Mouse (Mus musculus) neural tube, embryonic 14.5 days (tissue): ENCODE results near the gene Tmpo. TPM values are rescaled to one million over a fixed set of nuclear protein-coding genes. Genes with fewer than 3 reads are reported as not detected.
A peak's percentile ranks its signal among the peaks of the same experiment; 100 is the strongest.
"Not testable (repeated sequence)": the region's sequence is repeated elsewhere in the genome, so short reads cannot be mapped to it uniquely, and the experiment has no call there.

Source experiments
- ATAC-seq: fragments of 200-750 bp; cut with Nextera tagmentation; 2 replicates; pipeline ENCODE4 v1.8.0; 2017; ENCODE audit warnings: low read depth, mild to moderate bottlenecking, moderate TSS enrichment, moderate library complexity
- H3K27ac ChIP-seq: fragments of 300-500 bp; sonication (generic); 2 replicates; pipeline ENCODE4 v1.5.1; 2014; ENCODE audit warnings: low read depth, mild to moderate bottlenecking, control low read depth, low read length, moderate library complexity, mixed read lengths
- H3K27me3 ChIP-seq: fragments of 300-500 bp; sonication (generic); 2 replicates; pipeline ENCODE4 v1.6.1; 2014; ENCODE audit warnings: low read length; ENCODE audit not compliant: control insufficient read depth, insufficient read depth
- H3K36me3 ChIP-seq: fragments of 300-500 bp; sonication (generic); 2 replicates; pipeline ENCODE4 v1.6.1; 2014; ENCODE audit warnings: low read length, mixed read lengths; ENCODE audit not compliant: control insufficient read depth, insufficient read depth
- H3K4me1 ChIP-seq: fragments of 300-500 bp; sonication (generic); 2 replicates; pipeline ENCODE4 v1.6.1; 2014; ENCODE audit warnings: low read length; ENCODE audit not compliant: control insufficient read depth, insufficient read depth
- H3K4me2 ChIP-seq: fragments of 300-500 bp; sonication (generic); 2 replicates; pipeline ENCODE4 v1.6.1; 2014; ENCODE audit warnings: mild to moderate bottlenecking, low read depth, low read length, control low read depth
- H3K4me3 ChIP-seq: fragments of 300-500 bp; sonication (generic); 2 replicates; pipeline ENCODE4 v1.5.1; 2014; ENCODE audit warnings: low read depth, low read length, control low read depth, mixed read lengths
- H3K9ac ChIP-seq: fragments of 300-500 bp; sonication (generic); replicated peaks from 2 replicates; pipeline ENCODE4 v1.6.1; 2014; ENCODE audit warnings: low read depth, mild to moderate bottlenecking, control low read depth, low read length, mixed read lengths
- H3K9me3 ChIP-seq: fragments of 300-500 bp; sonication (generic); 2 replicates; pipeline ENCODE4 v1.6.1; 2016; ENCODE audit warnings: low read length; ENCODE audit not compliant: control insufficient read depth
- WGBS: fragments of 180-500 bp; shearing (Covaris S2); extraction: QIAGEN DNeasy Blood & Tissue Kit; methylation state at CpG from one replicate; pipeline ENCODE4 v1.1.7; 2014; 5-methylcytosine and 5-hydroxymethylcytosine counted together
- polyA plus RNA-seq: library from polyadenylated mRNA; unstranded; fragments of >200 nt; fragmentation: Nextera tagmentation; extraction: Ambion mirVana; gene quantifications from 2 replicates; pipeline ENCODE4 v1.2.1, GENCODE M21; 2014

Tmpo gene
- polyA plus RNA-seq, 1 experiment from 2014 or later: 96.1 TPM

- Histone ChIP-seq H3K27me3 (no peaks in the 10 kb centered on the region), H3K27ac (no peak overlapping the region), H3K9ac (no peak overlapping the region), H3K36me3 (no peaks in the 10 kb centered on the region), H3K4me1 (0 out of 2 replicates have a peak, but pooled peaks cover 3% of the 10 kb centered on the region), H3K4me2 (no peak overlapping the region), H3K4me3 (no peak overlapping the region), H3K9me3 (no peaks in the 10 kb centered on the region)
- ATAC-seq: no peak
- WGBS: 96% methylated on average over 6 of the region's 6 CpGs
Measured at GRCm38 (mm10) chr10:91189476-91189875, 8.4 kb upstream of the Tmpo start.

- Histone ChIP-seq H3K27me3 (no peaks in the 10 kb centered on the region), H3K36me3 (no peaks in the 10 kb centered on the region), H3K4me3 (no peak overlapping the region), H3K9ac (no peak overlapping the region), H3K9me3 (no peaks in the 10 kb centered on the region), H3K4me1 (0 out of 2 replicates have a peak, but pooled peaks cover 3% of the 10 kb centered on the region), H3K4me2 (no peak overlapping the region), H3K27ac (peak overlapping the region; percentile 98)
- no peak; the same call in 1 of the 2 replicates for ATAC-seq
- 70% methylated on average over 5 of the region's 5 CpGs for WGBS
Measured at GRCm38 (mm10) chr10:91188684-91189287, 7.7 kb upstream of the Tmpo start.

GRCm38 (mm10) chr10:91187872-91188271 lies 6.8 kb upstream of the Tmpo start:
- WGBS: under 1% methylated on average over 15 of the region's 15 CpGs
- no peaks in the 10 kb centered on the region for H3K27me3 ChIP-seq
- no peaks in the 10 kb centered on the region for H3K9me3 ChIP-seq
- H3K36me3 ChIP-seq: no peaks in the 10 kb centered on the region
- H3K4me2 ChIP-seq: peak overlapping the region; percentile 45
- peak overlapping the region; percentile 64 for H3K9ac ChIP-seq
- peak overlapping the region; percentile 98 for H3K27ac ChIP-seq
- H3K4me1 ChIP-seq: 0 out of 2 replicates have a peak, but pooled peaks cover 8% of the 10 kb centered on the region
- H3K4me3 ChIP-seq: peak overlapping the region; percentile 30
- ATAC-seq: peak; percentile 66; the same call in 1 of the 2 replicates

GRCm38 (mm10) chr10:91187349-91187748 lies 6.2 kb upstream of the Tmpo start:
- Histone ChIP-seq H3K36me3 (no peaks in the 10 kb centered on the region), H3K4me1 (0 out of 2 replicates have a peak, but pooled peaks cover 8% of the 10 kb centered on the region), H3K27ac (peak overlapping the region; percentile 98), H3K9me3 (no peaks in the 10 kb centered on the region), H3K9ac (peak overlapping the region; percentile 64), H3K4me3 (peak overlapping the region; percentile 30), H3K4me2 (peak overlapping the region; percentile 45), H3K27me3 (no peaks in the 10 kb centered on the region)
- 20% methylated on average over 10 of the region's 10 CpGs for WGBS
- ATAC-seq: peak; percentile 33; the same call in 1 of the 2 replicates

GRCm38 (mm10) chr10:91185721-91186120 lies 4.6 kb upstream of the Tmpo start:
- Histone ChIP-seq H3K4me3 (no peak overlapping the region), H3K4me2 (no peak overlapping the region), H3K4me1 (peaks cover 9% of the 10 kb centered on the region; the same call in 1 of the 2 replicates), H3K27me3 (no peaks in the 10 kb centered on the region), H3K9me3 (no peaks in the 10 kb centered on the region), H3K27ac (no peak overlapping the region), H3K9ac (no peak overlapping the region), H3K36me3 (no peaks in the 10 kb centered on the region)
- ATAC-seq: no peak
- WGBS: 94% methylated on average over 2 of the region's 2 CpGs

GRCm38 (mm10) chr10:91184893-91185292 lies 3.8 kb upstream of the Tmpo start:
- WGBS: 69% methylated on average over 5 of the region's 5 CpGs
- peaks cover 13% of the 10 kb centered on the region; the same call in 1 of the 2 replicates for H3K4me1 ChIP-seq
- not testable (repeated sequence) for H3K27ac ChIP-seq, H3K4me2 ChIP-seq, H3K9me3 ChIP-seq, H3K36me3 ChIP-seq, ATAC-seq, H3K27me3 ChIP-seq, H3K4me3 ChIP-seq, H3K9ac ChIP-seq

- Histone ChIP-seq H3K9me3 (no peaks in the 10 kb centered on the region), H3K27ac (peak overlapping the region; percentile 96; the same call in 1 of the 2 replicates), H3K4me3 (no peak overlapping the region), H3K27me3 (no peaks in the 10 kb centered on the region), H3K4me2 (peak overlapping the region; percentile 42; the same call in 1 of the 2 replicates), H3K4me1 (peaks cover 13% of the 10 kb centered on the region; the same call in 1 of the 2 replicates), H3K9ac (no peak overlapping the region), H3K36me3 (no peaks in the 10 kb centered on the region)
- 37% methylated on average over 3 of the region's 3 CpGs for WGBS
- no peak for ATAC-seq
Measured at GRCm38 (mm10) chr10:91183316-91183715, 2.2 kb upstream of the Tmpo start.

- Histone ChIP-seq H3K9me3 (no peaks in the 10 kb centered on the region), H3K9ac (peak overlapping the region; percentile 78), H3K4me2 (peak overlapping the region; percentile 42), H3K4me3 (peak overlapping the region; percentile 56), H3K27me3 (no peaks in the 10 kb centered on the region), H3K4me1 (peaks cover 12% of the 10 kb centered on the region; the same call in 1 of the 2 replicates), H3K27ac (peak overlapping the region; percentile 96), H3K36me3 (no peaks in the 10 kb centered on the region)
- 1% methylated on average over 16 of the region's 16 CpGs for WGBS
- ATAC-seq: no peak
Measured at GRCm38 (mm10) chr10:91182291-91182990, 1.3 kb upstream of the Tmpo start.
